Mouse (Mus musculus): ENCODE data around the gene Tas2r130.

DNA sequence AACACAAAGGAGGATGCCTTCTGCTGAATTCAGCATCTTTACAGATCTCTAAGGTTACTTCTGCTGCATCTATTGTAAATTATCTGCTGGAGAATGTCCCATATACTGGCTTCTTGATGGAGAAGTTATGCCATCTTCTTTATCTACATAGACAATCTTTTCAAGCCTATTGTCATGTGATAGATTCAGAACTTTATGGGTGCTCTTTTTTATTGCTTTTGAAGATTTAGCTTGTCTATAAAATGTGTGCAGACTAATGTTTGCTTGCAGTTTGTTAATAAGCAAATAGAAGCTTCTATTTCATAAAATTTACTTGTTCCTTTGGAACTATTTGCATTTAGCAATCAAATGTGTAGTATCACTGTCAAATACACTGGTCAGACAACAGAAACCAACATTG is 29.3 kb upstream of the Tas2r130 start, which contains the start of gene Tas2r107:
- TF ChIP-seq CTCF (IDR thresholded peaks at IDR 0.05; ENCODE audit: low read depth, low read length), result no peak
- TF ChIP-seq POLR2A (IDR thresholded peaks at IDR 0.05; ENCODE audit: borderline replicate concordance, low read depth, low read length), result no peak

All from bone marrow macrophage, adult 2 months (primary cell).